Mouse (Mus musculus) E14TG2a.4 (cell line): ENCODE data around the gene Msh4.
"Not testable (repeated sequence)": the region's sequence is repeated elsewhere in the genome, so short reads cannot be mapped to it uniquely, and the experiment has no call there.

Experiments used
- H3K27me3 ChIP-seq: 2 replicates; pipeline ENCODE4 v1.6.1; 2014; ENCODE audit warnings: low read length, control low read depth; ENCODE audit not compliant: insufficient read depth
- H3K36me3 ChIP-seq: 2 replicates; pipeline ENCODE4 v1.6.1; 2014; ENCODE audit warnings: low read length, control low read depth; ENCODE audit not compliant: insufficient read depth
- H3K4me1 ChIP-seq: replicated peaks from 2 replicates; pipeline ENCODE4 v1.6.1; 2014; ENCODE audit warnings: low read depth, low read length, control low read depth
- H3K4me3 ChIP-seq: replicated peaks from 2 replicates; pipeline ENCODE4 v1.5.1; 2014; ENCODE audit warnings: mild to moderate bottlenecking, low read length
- H3K9me3 ChIP-seq: 2 replicates; pipeline ENCODE4 v1.6.1; 2014; ENCODE audit warnings: low read length, control low read depth
- CTCF ChIP-seq: conservative IDR thresholded peaks from 2 replicates; pipeline ENCODE4 v1.5.1; 2014; ENCODE audit warnings: low read length
- NANOG ChIP-seq: IDR thresholded peaks from 2 replicates; pipeline ENCODE4 v1.6.1; 2014; ENCODE audit warnings: borderline replicate concordance, low read length, mixed read lengths
- POU5F1 ChIP-seq: IDR thresholded peaks from 2 replicates; pipeline ENCODE4 v1.6.1; 2014; ENCODE audit warnings: low read length, borderline replicate concordance

Gene Msh4

GRCm38 (mm10) chr3:153867149-153868136 lies 38.5 kb downstream of the Msh4 start:
- TF ChIP-seq NANOG (no peak), CTCF (no peak), POU5F1 (no peak)
- Histone ChIP-seq H3K4me1 (no peaks in the 10 kb centered on the region), H3K27me3 (no peaks in the 10 kb centered on the region), H3K9me3 (no peaks in the 10 kb centered on the region), H3K36me3 (no peaks in the 10 kb centered on the region), H3K4me3 (no peak overlapping the region)

GRCm38 (mm10) chr3:153864636-153865429 lies 41.1 kb downstream of the Msh4 start:
- H3K4me1 ChIP-seq: no peaks in the 10 kb centered on the region
- no peak overlapping the region for H3K4me3 ChIP-seq
- H3K27me3 ChIP-seq: no peaks in the 10 kb centered on the region
- no peak for TF ChIP-seq NANOG
- TF ChIP-seq CTCF: no peak
- no peak for TF ChIP-seq POU5F1
- H3K9me3 ChIP-seq: no peaks in the 10 kb centered on the region
- no peaks in the 10 kb centered on the region for H3K36me3 ChIP-seq

DNA sequence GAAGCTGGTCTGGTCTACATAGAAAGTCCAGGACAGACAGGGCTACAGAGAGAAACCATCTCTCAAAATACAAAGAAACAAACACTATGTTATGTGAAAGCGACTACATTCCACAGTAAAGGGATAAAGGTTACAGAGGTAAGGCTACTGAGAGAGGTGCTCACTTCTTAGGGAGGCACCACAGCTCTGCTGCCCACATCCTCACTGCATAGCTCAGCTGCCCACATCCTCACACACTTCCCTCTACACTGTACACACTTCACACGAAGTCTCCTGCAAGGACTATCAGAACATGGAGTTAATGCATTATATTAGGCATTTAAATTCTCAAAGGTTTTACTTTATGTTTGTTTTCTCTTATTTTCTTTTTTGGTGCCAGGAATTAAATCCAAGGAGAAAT lies 42.1 kb downstream of the Msh4 start:
- TF ChIP-seq POU5F1 (no peak), NANOG (no peak), CTCF (no peak)
- H3K36me3 ChIP-seq: no peaks in the 10 kb centered on the region
- no peak overlapping the region for H3K4me3 ChIP-seq
- no peaks in the 10 kb centered on the region for H3K27me3 ChIP-seq
- no peaks in the 10 kb centered on the region for H3K9me3 ChIP-seq
- no peaks in the 10 kb centered on the region for H3K4me1 ChIP-seq

GRCm38 (mm10) chr3:153860392-153860791 lies 45.5 kb downstream of the Msh4 start:
- H3K27me3 ChIP-seq, H3K9me3 ChIP-seq, H3K4me1 ChIP-seq, H3K36me3 ChIP-seq, H3K4me3 ChIP-seq: not testable (repeated sequence)

- H3K9me3 ChIP-seq: no peaks in the 10 kb centered on the region
- H3K36me3 ChIP-seq: no peaks in the 10 kb centered on the region
- H3K27me3 ChIP-seq: no peaks in the 10 kb centered on the region
- TF ChIP-seq NANOG (no peak), POU5F1 (no peak), CTCF (no peak)
- no peak overlapping the region for H3K4me3 ChIP-seq
- H3K4me1 ChIP-seq: no peaks in the 10 kb centered on the region
Measured at GRCm38 (mm10) chr3:153858350-153859001, 47.5 kb downstream of the Msh4 start.

DNA sequence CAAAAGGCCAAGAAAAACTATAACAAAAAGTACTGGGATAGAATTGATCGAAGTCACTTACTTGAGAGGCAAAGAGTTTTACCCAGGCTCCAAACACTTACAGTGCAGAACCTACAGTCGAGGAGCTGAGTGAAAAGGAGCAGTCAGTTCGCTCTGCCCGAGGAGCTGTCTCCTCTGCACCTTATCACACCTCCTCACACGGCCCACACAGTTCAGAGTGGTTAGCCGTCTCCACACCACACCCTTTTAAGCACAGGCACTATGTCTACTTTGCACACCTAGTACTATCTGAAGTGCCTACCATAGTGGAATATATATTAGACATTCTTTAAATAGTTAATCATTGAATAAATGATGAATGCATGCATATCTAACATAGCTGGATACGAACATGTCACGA lies 53.7 kb downstream of the Msh4 start:
- Histone ChIP-seq H3K36me3 (no peaks in the 10 kb centered on the region), H3K27me3 (no peaks in the 10 kb centered on the region), H3K9me3 (no peaks in the 10 kb centered on the region), H3K4me1 (no peaks in the 10 kb centered on the region), H3K4me3 (no peak overlapping the region)
- TF ChIP-seq CTCF (no peak), NANOG (no peak), POU5F1 (no peak)

DNA sequence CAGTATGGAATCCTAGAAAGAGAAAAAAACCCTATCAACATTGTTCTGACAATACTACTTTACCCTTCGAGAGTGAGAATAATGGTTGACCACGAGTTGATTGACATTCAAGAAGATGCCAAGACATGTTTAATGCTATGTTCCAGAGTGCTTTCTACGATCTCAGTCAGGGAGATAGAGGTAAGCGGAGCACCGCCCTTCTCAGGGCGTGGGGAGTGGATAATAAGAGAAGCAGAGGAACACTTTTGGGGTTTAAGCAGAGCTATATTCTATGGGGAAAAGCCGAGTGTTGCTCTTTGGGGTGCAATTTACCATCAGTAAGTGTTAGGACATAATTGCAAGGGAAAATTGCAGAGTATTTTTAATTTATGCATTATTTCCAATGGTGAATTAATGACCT lies 55.2 kb downstream of the Msh4 start:
- TF ChIP-seq NANOG: no peak
- TF ChIP-seq POU5F1: no peak
- no peak for TF ChIP-seq CTCF
- H3K27me3 ChIP-seq: no peaks in the 10 kb centered on the region

DNA sequence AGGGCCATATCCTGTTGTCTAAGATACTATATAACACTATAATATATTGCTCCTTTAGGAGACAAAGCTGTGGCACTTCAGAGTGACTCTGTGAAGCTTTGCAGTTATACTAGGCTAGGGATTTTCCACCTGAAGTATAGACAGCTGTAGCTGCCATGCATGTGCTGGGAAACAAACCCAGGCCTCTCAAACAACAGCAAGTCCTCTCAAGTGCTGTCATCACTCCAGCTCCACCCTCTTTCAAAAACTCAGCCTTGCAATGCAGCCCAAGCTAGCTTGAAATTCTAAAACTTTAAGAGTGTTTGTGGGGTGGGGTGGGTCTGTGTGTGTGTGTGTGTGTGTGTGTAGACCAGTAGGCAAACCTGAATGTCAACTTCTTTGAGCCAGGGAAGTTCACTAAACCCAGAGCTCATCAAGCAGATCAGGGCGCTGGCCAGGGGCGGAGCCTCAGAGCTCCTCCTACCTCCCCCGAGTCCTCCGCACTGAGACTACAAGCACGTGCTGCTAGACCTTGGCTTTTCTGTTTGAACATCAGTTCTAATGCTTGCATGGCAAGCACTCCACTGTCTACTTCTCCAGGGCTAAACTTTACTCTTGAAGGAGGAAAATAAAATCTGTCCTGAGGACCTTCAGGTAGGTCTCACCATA lies 56.4 kb downstream of the Msh4 start:
- Histone ChIP-seq H3K4me3 (no peak overlapping the region), H3K9me3 (no peaks in the 10 kb centered on the region), H3K27me3 (no peaks in the 10 kb centered on the region), H3K4me1 (no peaks in the 10 kb centered on the region), H3K36me3 (no peaks in the 10 kb centered on the region)
- TF ChIP-seq POU5F1: no peak
- TF ChIP-seq CTCF: no peak
- TF ChIP-seq NANOG: no peak

More for the DNA sequence above, 55.2 kb downstream of the Msh4 start:
- no peaks in the 10 kb centered on the region for H3K4me1 ChIP-seq
- no peaks in the 10 kb centered on the region for H3K36me3 ChIP-seq
- H3K9me3 ChIP-seq: no peaks in the 10 kb centered on the region
- H3K4me3 ChIP-seq: no peak overlapping the region
